Mouse (Mus musculus) embryonic fibroblast, embryonic 13.5 days (primary cell): ENCODE measurements around the gene Gm4559. TPM values are rescaled to one million over a fixed set of nuclear protein-coding genes. Genes with fewer than 3 reads are reported as not detected.
A peak's percentile ranks its signal among the peaks of the same experiment; 100 is the strongest.
"Not testable (repeated sequence)": the region's sequence is repeated elsewhere in the genome, so short reads cannot be mapped to it uniquely, and the experiment has no call there.

Experiments
- H3K27ac ChIP-seq: 2 replicates; pipeline ENCODE4 v1.5.1; 2012; ENCODE audit warnings: low read length, control low read depth, inconsistent platforms; ENCODE audit not compliant: insufficient read depth
- H3K4me1 ChIP-seq: 2 replicates; pipeline ENCODE4 v1.6.1; 2011; ENCODE audit warnings: low read length; ENCODE audit not compliant: control insufficient read depth, insufficient read depth
- H3K4me3 ChIP-seq: 2 replicates; pipeline ENCODE4 v1.5.1; 2011; ENCODE audit warnings: mild to moderate bottlenecking, control low read depth, low read length; ENCODE audit not compliant: insufficient read depth
- CTCF ChIP-seq: IDR thresholded peaks from 2 replicates; pipeline ENCODE4 v1.5.1; 2011; ENCODE audit warnings: mild to moderate bottlenecking, control low read depth, low read length, moderate library complexity, borderline replicate concordance; ENCODE audit not compliant: insufficient read depth
- POLR2A ChIP-seq: IDR thresholded peaks from 2 replicates; pipeline ENCODE4 v1.6.1; 2011; ENCODE audit warnings: low read depth, mild to moderate bottlenecking, control low read depth, low read length, moderate library complexity
- polyA plus RNA-seq: library from polyadenylated mRNA; stranded (reverse); fragments of >200 nt; gene quantifications from 2 replicates; pipeline ENCODE4 v1.2.4, GENCODE M21; 2011; ENCODE audit warnings: low read depth; ENCODE audit not compliant: missing spikeins, insufficient read length

The Gm4559 gene
- polyA plus RNA-seq, 1 experiment, result not detected

DNA sequence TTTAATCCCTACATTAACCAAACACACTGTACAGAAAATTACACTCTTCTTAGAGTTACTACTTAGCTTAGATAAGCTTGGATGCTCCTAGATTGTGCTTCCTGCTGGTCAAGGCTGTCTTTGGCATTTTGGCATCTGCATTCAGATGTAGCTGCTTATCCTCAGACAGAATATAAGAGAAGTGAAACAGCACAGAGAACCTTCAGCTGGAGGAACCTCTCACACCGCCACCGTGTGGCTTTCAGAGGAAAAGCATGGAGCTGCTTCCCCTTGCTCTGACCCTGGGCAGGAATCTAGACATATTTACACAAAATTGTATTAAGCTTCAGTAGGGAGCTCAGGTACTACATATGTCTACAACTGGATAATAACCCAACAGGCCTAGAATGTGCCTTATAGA, 18.6 kb downstream of the Gm4559 start:
- H3K4me3 ChIP-seq, result no peak overlapping the region
- TF ChIP-seq POLR2A (no peak), CTCF (peak; percentile 64; the same call in 1 of the 2 replicates)
- no peak overlapping the region for H3K27ac ChIP-seq
- no peaks in the 10 kb centered on the region for H3K4me1 ChIP-seq

GRCm38 (mm10) chr7:142249824-142250223, 24.3 kb downstream of the Gm4559 start:
- Histone ChIP-seq H3K27ac (no peak overlapping the region), H3K4me1 (no peaks in the 10 kb centered on the region), H3K4me3 (no peak overlapping the region)
- TF ChIP-seq CTCF (no peak), POLR2A (no peak)

GRCm38 (mm10) chr7:142240978-142241377, 33.2 kb downstream of the Gm4559 start, which contains the start of gene Gm40460:
TSS of gene Gm40460 (minus strand) at chr7:142241078.
- Histone ChIP-seq H3K4me1 (no peaks in the 10 kb centered on the region), H3K4me3 (no peak within 1 kb of the TSS), H3K27ac (no peak within 1 kb of the TSS)
- no peak for TF ChIP-seq CTCF
- no peak for TF ChIP-seq POLR2A

DNA sequence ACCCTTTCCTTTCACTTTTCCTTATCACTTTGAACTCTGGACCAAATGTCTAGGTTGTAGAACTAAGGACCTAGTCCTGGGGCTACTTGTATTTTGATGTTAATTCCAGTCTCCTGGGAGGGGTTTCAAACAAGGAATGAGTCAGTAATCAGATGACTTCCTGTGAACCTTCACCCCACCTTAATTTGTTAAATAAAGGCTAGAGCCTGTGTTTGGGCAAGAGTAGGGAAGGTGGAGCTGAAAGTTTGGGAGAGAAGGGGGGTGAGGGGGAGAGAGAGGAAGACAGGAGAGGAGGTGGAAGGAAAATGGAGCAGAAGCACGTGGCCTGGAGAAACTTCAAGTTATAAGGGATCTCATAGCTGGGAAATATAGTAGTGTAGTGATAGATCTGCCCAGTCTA, 42.6 kb downstream of the Gm4559 start:
- no peak overlapping the region for H3K4me3 ChIP-seq
- TF ChIP-seq CTCF (no peak), POLR2A (no peak)
- no peak overlapping the region for H3K27ac ChIP-seq
- H3K4me1 ChIP-seq, result no peaks in the 10 kb centered on the region

- not testable (repeated sequence) for H3K27ac ChIP-seq, H3K4me1 ChIP-seq, H3K4me3 ChIP-seq
Measured at GRCm38 (mm10) chr7:142229871-142230270, 44.3 kb downstream of the Gm4559 start, which contains the start of gene Krtap5-5. TSS of gene Krtap5-5 (minus strand) at chr7:142229971.

DNA sequence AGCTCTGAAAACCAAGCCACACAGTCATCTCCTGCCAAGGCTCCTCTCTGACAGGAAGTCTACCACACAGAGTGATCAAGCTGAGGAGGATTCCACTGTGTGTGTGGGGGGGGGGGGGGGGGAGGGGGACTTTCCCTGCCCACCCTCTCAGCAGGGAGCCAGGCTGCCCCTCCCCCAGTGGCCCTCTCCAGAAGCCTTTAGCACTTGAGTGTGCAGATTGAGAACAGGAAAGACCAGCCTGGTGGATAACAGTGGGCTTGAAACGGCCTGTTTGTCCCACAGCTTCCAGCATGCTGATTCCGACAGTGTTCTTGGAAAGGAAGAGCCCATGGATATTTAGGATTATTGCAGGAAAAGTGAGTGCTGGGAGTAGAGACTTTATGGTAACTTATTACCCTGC, 49.6 kb downstream of the Gm4559 start:
- Histone ChIP-seq H3K4me1 (no peaks in the 10 kb centered on the region), H3K4me3 (no peak overlapping the region), H3K27ac (no peak overlapping the region)
- no peak for TF ChIP-seq POLR2A
- TF ChIP-seq CTCF, result no peak

Other genes with a start within 250 kb of the Gm4559 start
- gene Mob2, start 213.3 kb downstream of the Gm4559 start, polyA plus RNA-seq, result 15.2 and 15.9 TPM in 2 replicates
- 5.1 and 5.4 TPM in 2 replicates for gene Dusp8, start 178.5 kb downstream of the Gm4559 start, polyA plus RNA-seq
- gene Gm45618, start 153.6 kb downstream of the Gm4559 start, polyA plus RNA-seq, result not detected in 2 replicates
- not detected in 2 replicates for gene Gm39115, start 138.3 kb downstream of the Gm4559 start, polyA plus RNA-seq
- not detected in 2 replicates for gene Gm45337, start 129.8 kb downstream of the Gm4559 start, polyA plus RNA-seq
- not detected in 2 replicates for gene Gm29735, start 117.2 kb downstream of the Gm4559 start, polyA plus RNA-seq
- gene Gm4553, start 108.6 kb downstream of the Gm4559 start, polyA plus RNA-seq, result not detected in 2 replicates
- not detected in 2 replicates for gene Krtap5-2, start 98.4 kb downstream of the Gm4559 start, polyA plus RNA-seq
- not detected in 2 replicates for gene Gm10153, start 84.0 kb downstream of the Gm4559 start, polyA plus RNA-seq
- not detected in 2 replicates for gene Krtap5-3, start 73.0 kb downstream of the Gm4559 start, polyA plus RNA-seq
- gene Gm7579, start 62.5 kb downstream of the Gm4559 start, polyA plus RNA-seq, result not detected in 2 replicates
- not detected in 2 replicates for gene Krtap5-5, start 44.4 kb downstream of the Gm4559 start, polyA plus RNA-seq
- not detected in 2 replicates for gene Gm40460, start 33.3 kb downstream of the Gm4559 start, polyA plus RNA-seq
- not detected in 2 replicates for gene Gm2431, start 16.0 kb downstream of the Gm4559 start, polyA plus RNA-seq
- not detected in 2 replicates for gene Krtap5-1, start 22.8 kb upstream of the Gm4559 start, polyA plus RNA-seq
- not detected in 2 replicates for gene Krtap5-4, start 29.2 kb upstream of the Gm4559 start, polyA plus RNA-seq
- 6.0 and 6.5 TPM in 2 replicates for gene Ifitm10, start 99.4 kb upstream of the Gm4559 start, polyA plus RNA-seq
- not detected in 2 replicates for gene Gm49369, start 108.3 kb upstream of the Gm4559 start, polyA plus RNA-seq
- 617 and 890 TPM in 2 replicates for gene Ctsd, start 113.7 kb upstream of the Gm4559 start, polyA plus RNA-seq
- 1.3 and 2.4 TPM in 2 replicates for gene Syt8, start 160.5 kb upstream of the Gm4559 start, polyA plus RNA-seq
- gene Tnni2, start 167.4 kb upstream of the Gm4559 start, polyA plus RNA-seq, result 1.1 TPM in 1 of 2 replicates, not detected in the other
- gene Lsp1, start 186.4 kb upstream of the Gm4559 start, polyA plus RNA-seq, result 114 and 159 TPM in 2 replicates
- gene Tnnt3, start 224.5 kb upstream of the Gm4559 start, polyA plus RNA-seq, result 1.4 TPM in 2 replicates